Mouse (Mus musculus): ENCODE measurements at regions not wholly inside any gene's neighbourhood (a gene's known extent, or its start where the extent isn't known, plus 50 kb on each side); places are given as distances from the start of the nearest gene placed in this dataset.

DNA sequence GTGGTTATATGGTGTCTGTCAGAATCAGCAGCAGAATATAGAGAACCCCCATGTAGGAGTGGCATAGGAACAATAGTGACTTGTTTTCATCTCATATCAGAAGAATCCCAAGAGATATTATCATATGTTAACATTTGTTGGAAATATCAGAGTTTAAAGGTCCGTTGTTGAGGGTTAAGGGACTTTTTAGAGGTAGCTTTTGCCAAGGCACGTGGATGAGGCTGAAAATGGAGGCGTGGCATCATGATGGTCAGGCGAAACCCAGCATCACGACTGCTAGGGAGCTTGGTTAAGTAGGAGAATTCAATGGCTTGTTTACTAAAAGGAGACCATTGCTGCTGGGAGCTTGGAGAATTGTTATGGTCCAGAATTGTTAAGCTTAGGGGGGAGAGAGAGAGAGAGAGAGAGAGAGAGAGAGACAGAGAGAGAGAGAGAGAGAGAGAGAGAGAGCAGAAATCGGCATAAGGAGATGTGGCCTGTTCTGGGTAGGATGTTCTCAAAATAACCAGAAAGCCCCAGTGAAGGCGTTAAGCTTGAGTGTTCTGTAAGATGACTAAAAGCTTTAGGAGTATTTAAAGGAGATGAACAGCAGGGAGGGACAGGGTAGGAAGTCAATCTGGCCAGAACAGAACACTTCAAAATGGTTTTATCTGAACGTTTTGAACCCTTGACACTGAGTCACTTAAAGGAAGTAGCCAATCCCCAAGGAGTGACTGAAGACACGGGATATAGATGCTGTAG lies 161.7 kb downstream of the Plk2 start:
- Histone ChIP-seq H3K4me1 (ENCODE audit: control insufficient read depth, insufficient read depth, low read length) (0 out of 2 replicates have a peak, but pooled peaks cover 3% of the 10 kb centered on the region), H3K27me3 (replicated peaks; ENCODE audit: control insufficient read depth, insufficient read depth, low read length) (no peaks in the 10 kb centered on the region), H3K4me3 (ENCODE audit: insufficient read depth, low read depth, low read length) (no peak overlapping the region), H3K27ac (ENCODE audit: insufficient read depth, low read depth, low read length) (no peak overlapping the region; the same call in 1 of the 2 replicates), H3K36me3 (ENCODE audit: control insufficient read depth, insufficient read depth, low read length) (no peaks in the 10 kb centered on the region)
- TF ChIP-seq POLR2A (IDR thresholded peaks at IDR 0.05; ENCODE audit: low read depth, low read length) (no peak), CTCF (conservative IDR thresholded peaks at IDR 0.05; ENCODE audit: insufficient read depth, insufficient read length, low read depth, low read length) (no peak)
- DNase-seq, result no peak
- 74% methylated on average over 9 of the region's 9 CpGs for WGBS

DNA sequence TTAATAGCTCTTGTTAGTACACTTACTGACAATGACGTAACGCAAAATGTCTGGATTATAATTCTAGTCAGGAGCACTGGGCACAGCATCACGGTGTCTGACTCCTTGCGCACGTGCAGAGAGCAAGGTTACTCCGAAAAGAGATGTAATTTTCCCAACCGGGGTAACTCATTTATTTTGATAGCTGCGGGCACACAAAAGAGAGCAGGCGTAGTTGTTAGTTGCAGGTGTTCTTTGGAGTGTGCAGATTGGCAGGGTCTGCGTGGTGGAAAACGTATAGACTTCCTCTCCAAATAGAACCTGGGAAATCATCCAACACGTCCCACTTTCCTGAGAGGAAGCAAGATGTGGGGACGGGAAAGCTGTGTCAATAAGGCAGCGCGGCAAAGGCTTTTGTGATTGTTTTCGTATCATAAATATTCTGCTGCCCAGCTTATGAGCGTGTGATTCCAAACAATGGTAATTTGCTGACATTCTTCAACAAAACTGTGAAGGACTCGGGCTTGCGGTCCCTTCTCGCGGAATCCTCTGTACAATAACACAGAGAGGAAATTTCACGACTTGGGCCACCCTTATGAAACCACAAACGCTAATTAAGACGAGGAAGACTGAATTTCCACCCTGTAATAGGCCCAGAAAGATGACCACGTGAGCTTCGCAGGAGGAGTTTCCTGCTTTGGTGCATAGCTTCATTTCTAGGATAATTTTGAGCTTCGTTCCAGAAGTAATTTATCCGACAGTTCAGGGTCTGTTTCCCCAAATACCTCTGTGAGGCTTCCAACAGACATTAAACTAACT lies 163.3 kb downstream of the Plk2 start:
- peak overlapping the region; percentile 80 for H3K27ac ChIP-seq (ENCODE audit: insufficient read depth, low read depth, low read length)
- TF ChIP-seq POLR2A (IDR thresholded peaks at IDR 0.05; ENCODE audit: low read depth, low read length) (no peak), CTCF (conservative IDR thresholded peaks at IDR 0.05; ENCODE audit: insufficient read depth, insufficient read length, low read depth, low read length) (no peak)
- H3K27me3 ChIP-seq (replicated peaks; ENCODE audit: control insufficient read depth, insufficient read depth, low read length), result no peaks in the 10 kb centered on the region
- DNase-seq, result peak; percentile 54
- H3K4me3 ChIP-seq (ENCODE audit: insufficient read depth, low read depth, low read length), result no peak overlapping the region
- WGBS, result 15% methylated on average over 28 of the region's 28 CpGs
- 0 out of 2 replicates have a peak, but pooled peaks cover 3% of the 10 kb centered on the region for H3K4me1 ChIP-seq (ENCODE audit: control insufficient read depth, insufficient read depth, low read length)
- no peaks in the 10 kb centered on the region for H3K36me3 ChIP-seq (ENCODE audit: control insufficient read depth, insufficient read depth, low read length)

DNA sequence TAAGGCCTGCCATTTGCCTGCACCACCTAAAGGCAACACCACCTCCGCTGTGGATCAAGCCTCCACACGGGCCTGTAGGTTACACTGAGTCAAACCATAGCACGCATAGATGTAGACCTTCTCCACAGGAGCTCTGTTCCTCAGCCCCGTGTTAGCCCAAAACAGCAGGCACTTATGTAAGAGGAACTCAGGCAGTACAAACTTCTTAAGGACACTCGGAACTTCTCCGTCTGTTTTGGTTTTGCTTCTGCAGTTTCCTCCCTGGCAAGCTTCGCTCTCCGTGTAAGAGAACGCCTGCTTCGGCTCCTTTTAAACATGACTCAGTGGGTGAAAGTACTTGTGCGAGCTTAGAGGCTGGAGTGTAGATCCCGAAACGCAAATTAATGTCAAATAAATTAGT lies 165.7 kb downstream of the Plk2 start:
- no peak overlapping the region for H3K27ac ChIP-seq (ENCODE audit: insufficient read depth, low read depth, low read length)
- no peaks in the 10 kb centered on the region for H3K27me3 ChIP-seq (replicated peaks; ENCODE audit: control insufficient read depth, insufficient read depth, low read length)
- no peaks in the 10 kb centered on the region for H3K36me3 ChIP-seq (ENCODE audit: control insufficient read depth, insufficient read depth, low read length)
- H3K4me1 ChIP-seq (ENCODE audit: control insufficient read depth, insufficient read depth, low read length), result 0 out of 2 replicates have a peak, but pooled peaks cover 3% of the 10 kb centered on the region
- no peak overlapping the region for H3K4me3 ChIP-seq (ENCODE audit: insufficient read depth, low read depth, low read length)
- peak; percentile 25 for DNase-seq
- WGBS, result 86% methylated on average over 13 of the region's 13 CpGs
- TF ChIP-seq POLR2A (IDR thresholded peaks at IDR 0.05; ENCODE audit: low read depth, low read length), result no peak
- TF ChIP-seq CTCF (conservative IDR thresholded peaks at IDR 0.05; ENCODE audit: insufficient read depth, insufficient read length, low read depth, low read length), result no peak

DNA sequence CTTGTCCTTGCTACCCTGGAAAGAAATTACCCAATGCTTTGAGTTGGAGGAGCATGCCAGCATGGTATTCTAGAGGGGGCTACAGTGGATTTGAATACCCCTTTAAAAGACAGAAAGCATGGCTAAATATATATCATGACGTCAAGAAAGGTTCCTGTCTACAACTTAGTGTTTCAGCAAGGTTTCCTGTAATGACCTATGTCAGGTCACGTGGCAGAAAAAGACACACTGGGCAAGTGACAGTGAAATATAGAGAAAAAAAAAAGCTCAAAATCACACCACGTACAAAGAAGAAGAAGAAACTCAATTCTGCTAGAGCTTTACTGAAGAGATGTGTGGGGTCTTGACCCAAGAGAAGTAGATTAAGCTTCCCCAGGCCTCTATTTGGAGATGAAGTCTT lies 167.7 kb downstream of the Plk2 start:
- DNase-seq, result no peak
- no peak overlapping the region for H3K4me3 ChIP-seq (ENCODE audit: insufficient read depth, low read depth, low read length)
- H3K36me3 ChIP-seq (ENCODE audit: control insufficient read depth, insufficient read depth, low read length), result no peaks in the 10 kb centered on the region
- H3K4me1 ChIP-seq (ENCODE audit: control insufficient read depth, insufficient read depth, low read length), result no peaks in the 10 kb centered on the region
- 59% methylated on average over 3 of the region's 3 CpGs for WGBS
- H3K27me3 ChIP-seq (replicated peaks; ENCODE audit: control insufficient read depth, insufficient read depth, low read length), result no peaks in the 10 kb centered on the region
- H3K27ac ChIP-seq (ENCODE audit: insufficient read depth, low read depth, low read length), result peak overlapping the region; percentile 85
- no peak for TF ChIP-seq CTCF (conservative IDR thresholded peaks at IDR 0.05; ENCODE audit: insufficient read depth, insufficient read length, low read depth, low read length)
- no peak for TF ChIP-seq POLR2A (IDR thresholded peaks at IDR 0.05; ENCODE audit: low read depth, low read length)

DNA sequence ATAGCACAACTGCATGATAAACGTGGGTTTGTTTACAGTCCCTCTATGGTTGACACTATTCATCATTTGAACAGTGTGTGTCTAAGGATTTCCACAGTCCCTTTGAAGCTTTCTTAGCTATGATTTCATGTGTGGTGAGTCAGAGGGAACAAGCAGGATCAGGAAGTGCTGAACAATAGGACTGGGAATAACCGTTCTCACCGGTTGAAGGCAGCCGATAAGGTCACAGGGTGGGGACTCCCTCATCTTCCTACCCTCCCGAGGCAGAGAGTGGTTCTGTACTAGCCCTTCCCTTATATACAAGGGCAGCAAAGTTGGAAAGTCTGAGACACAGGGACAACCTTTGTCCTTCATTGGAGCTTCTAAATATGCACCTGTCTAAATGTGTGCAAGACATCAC lies 168.1 kb downstream of the Plk2 start:
- Histone ChIP-seq H3K36me3 (ENCODE audit: control insufficient read depth, insufficient read depth, low read length) (no peaks in the 10 kb centered on the region), H3K4me3 (ENCODE audit: insufficient read depth, low read depth, low read length) (no peak overlapping the region), H3K4me1 (ENCODE audit: control insufficient read depth, insufficient read depth, low read length) (no peaks in the 10 kb centered on the region), H3K27me3 (replicated peaks; ENCODE audit: control insufficient read depth, insufficient read depth, low read length) (no peaks in the 10 kb centered on the region), H3K27ac (ENCODE audit: insufficient read depth, low read depth, low read length) (peak overlapping the region; percentile 85)
- TF ChIP-seq CTCF (conservative IDR thresholded peaks at IDR 0.05; ENCODE audit: insufficient read depth, insufficient read length, low read depth, low read length), result no peak
- TF ChIP-seq POLR2A (IDR thresholded peaks at IDR 0.05; ENCODE audit: low read depth, low read length), result no peak
- WGBS, result 66% methylated on average over 5 of the region's 5 CpGs
- peak; percentile 81 for DNase-seq

DNA sequence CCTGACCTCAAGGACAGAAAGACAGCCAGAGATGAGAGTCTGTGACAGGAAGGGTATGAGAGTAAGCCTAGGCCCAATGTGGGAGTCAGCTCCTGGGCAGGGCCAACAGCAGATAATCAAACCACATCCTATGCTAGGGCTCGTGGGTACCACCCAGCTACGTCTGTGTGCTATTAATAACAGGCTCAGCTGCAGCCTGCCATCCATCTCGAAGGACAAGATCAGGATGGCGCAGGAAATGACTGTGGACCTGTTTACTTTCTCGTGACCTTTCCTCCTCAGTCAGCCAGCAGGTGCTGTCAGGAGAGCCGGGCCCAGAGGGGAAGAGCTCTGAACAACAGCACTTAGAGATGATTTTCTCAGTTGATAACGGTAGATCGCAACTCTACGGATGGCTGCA lies 169.1 kb downstream of the Plk2 start:
- Histone ChIP-seq H3K27ac (ENCODE audit: insufficient read depth, low read depth, low read length) (peak overlapping the region; percentile 26; the same call in 1 of the 2 replicates), H3K36me3 (ENCODE audit: control insufficient read depth, insufficient read depth, low read length) (no peaks in the 10 kb centered on the region), H3K4me1 (ENCODE audit: control insufficient read depth, insufficient read depth, low read length) (no peaks in the 10 kb centered on the region), H3K27me3 (replicated peaks; ENCODE audit: control insufficient read depth, insufficient read depth, low read length) (no peaks in the 10 kb centered on the region), H3K4me3 (ENCODE audit: insufficient read depth, low read depth, low read length) (no peak overlapping the region)
- DNase-seq, result peak; percentile 72
- TF ChIP-seq POLR2A (IDR thresholded peaks at IDR 0.05; ENCODE audit: low read depth, low read length) (no peak), CTCF (conservative IDR thresholded peaks at IDR 0.05; ENCODE audit: insufficient read depth, insufficient read length, low read depth, low read length) (no peak)
- 45% methylated on average over 9 of the region's 9 CpGs for WGBS

Measured in kidney, adult 2 months (tissue).